Mouse (Mus musculus): Measurements from ENCODE around the gene Jdp2.

GRCm38 (mm10) chr12:85631196-85631595 lies 32.4 kb downstream of the Jdp2 start:
- TF ChIP-seq CTCF (conservative IDR thresholded peaks at IDR 0.05; ENCODE audit: low read length) = no peak
- TF ChIP-seq NANOG (IDR thresholded peaks at IDR 0.05; ENCODE audit: borderline replicate concordance, low read length) = no peak
- TF ChIP-seq POU5F1 (IDR thresholded peaks at IDR 0.05; ENCODE audit: borderline replicate concordance, low read length) = no peak
